Mouse (Mus musculus) midbrain, postnatal 0 days (tissue): Measurements from ENCODE around the gene Casz1. TPM values are rescaled to one million over a fixed set of nuclear protein-coding genes. Genes with fewer than 3 reads are reported as not detected.

ENCODE experiments used
- ATAC-seq: fragments of 200-750 bp; cut with Nextera tagmentation; 2 replicates; pipeline ENCODE4 v1.8.0; 2017; ENCODE audit warnings: moderate number of reproducible peaks, mild to moderate bottlenecking, moderate TSS enrichment, moderate library complexity; ENCODE audit not compliant: low FRiP score
- DNase-seq: peaks from one replicate; pipeline ENCODE4 v3.0.0-alpha.2; 2015; ENCODE audit warnings: low spot score
- H3K27ac ChIP-seq: fragments of 300-500 bp; sonication (generic); 2 replicates; pipeline ENCODE4 v1.5.1; 2014; ENCODE audit warnings: low read depth, mild to moderate bottlenecking, low read length, mixed read lengths
- H3K27me3 ChIP-seq: fragments of 300-500 bp; sonication (generic); 2 replicates; pipeline ENCODE4 v1.6.1; 2014; ENCODE audit warnings: low read length, control low read depth, mixed read lengths; ENCODE audit not compliant: insufficient read depth
- H3K36me3 ChIP-seq: fragments of 300-500 bp; sonication (generic); 2 replicates; pipeline ENCODE4 v1.6.1; 2014; ENCODE audit warnings: low read length, control low read depth, mixed read lengths; ENCODE audit not compliant: insufficient read depth
- H3K4me1 ChIP-seq: fragments of 300-500 bp; sonication (generic); 2 replicates; pipeline ENCODE4 v1.6.1; 2014; ENCODE audit warnings: mild to moderate bottlenecking, control low read depth, antibody characterized with exemption, low read length, mixed read lengths; ENCODE audit not compliant: insufficient read depth
- H3K4me2 ChIP-seq: fragments of 300-500 bp; sonication (generic); 2 replicates; pipeline ENCODE4 v1.6.1; 2014; ENCODE audit warnings: low read depth, mild to moderate bottlenecking, low read length, mixed read lengths; ENCODE audit not compliant: poor library complexity, severe bottlenecking
- H3K4me3 ChIP-seq: fragments of 300-500 bp; sonication (generic); 2 replicates; pipeline ENCODE4 v1.5.1; 2014; ENCODE audit warnings: low read depth, mild to moderate bottlenecking, low read length, moderate library complexity
- H3K9ac ChIP-seq: fragments of 300-500 bp; sonication (generic); replicated peaks from 2 replicates; pipeline ENCODE4 v1.6.1; 2014; ENCODE audit warnings: mild to moderate bottlenecking, low read length, moderate library complexity, mixed read lengths; ENCODE audit not compliant: poor library complexity, severe bottlenecking
- H3K9me3 ChIP-seq: fragments of 300-500 bp; sonication (generic); 2 replicates; pipeline ENCODE4 v1.6.1; 2016; ENCODE audit warnings: low read length, control low read depth
- CTCF ChIP-seq: IDR thresholded peaks from 2 replicates; pipeline ENCODE4 v1.5.1; 2016; ENCODE audit warnings: antibody characterized with exemption, mild to moderate bottlenecking
- WGBS: fragments of 180-500 bp; shearing (Covaris S2); extraction: QIAGEN DNeasy Blood & Tissue Kit; methylation state at CpG from one replicate; pipeline ENCODE4 v1.1.7; 2014; 5-methylcytosine and 5-hydroxymethylcytosine counted together
- polyA plus RNA-seq: library from polyadenylated mRNA; unstranded; fragments of >200 nt; fragmentation: Nextera tagmentation; extraction: Ambion mirVana; gene quantifications from 2 replicates; pipeline ENCODE4 v1.2.1, GENCODE M21; 2015
- total RNA-seq: library from RNA; depleted of rRNA; stranded (reverse); fragments of >200 nt; gene quantifications from 2 replicates; pipeline ENCODE4 v1.2.3, GENCODE M21; 2014

Casz1 gene
- total and polyA plus RNA-seq, 2 experiments from 2014 or later, result 2.0 to 3.7 TPM

DNA sequence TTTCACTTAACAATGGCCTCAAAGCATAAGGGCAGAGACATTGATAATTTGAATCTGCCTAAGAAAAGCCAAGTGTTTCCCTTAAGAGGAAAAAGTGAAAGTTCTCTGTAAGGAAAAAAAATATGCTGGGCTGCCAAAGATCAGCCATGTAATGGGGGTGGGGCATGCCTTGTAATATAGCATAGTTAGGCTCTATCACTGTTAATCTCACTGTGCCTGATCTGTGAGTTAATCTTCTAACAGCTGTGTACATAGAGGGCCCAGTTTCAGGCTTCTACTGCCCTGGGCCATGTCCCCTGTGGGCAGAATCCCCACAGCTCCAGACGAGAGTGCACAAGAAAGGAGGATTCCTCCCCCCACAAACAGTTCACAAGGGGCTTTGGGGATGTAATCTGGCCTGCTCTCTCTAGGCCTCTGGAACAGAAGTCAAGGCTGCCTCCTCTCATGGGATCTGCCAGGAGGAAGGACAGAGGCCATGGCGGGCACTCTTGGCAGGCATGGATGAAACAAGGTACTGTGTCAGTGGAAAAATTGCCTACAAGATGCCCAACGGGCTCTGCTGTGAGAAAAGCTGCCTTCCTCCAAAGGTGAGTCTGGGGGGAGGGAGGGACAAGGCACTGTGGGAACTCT is 167.5 kb downstream of the Casz1 start:
- Histone ChIP-seq H3K27me3 (no peaks in the 10 kb centered on the region), H3K4me1 (no peaks in the 10 kb centered on the region), H3K9ac (no peak overlapping the region), H3K36me3 (no peaks in the 10 kb centered on the region), H3K27ac (no peak overlapping the region), H3K4me3 (no peak overlapping the region), H3K4me2 (no peak overlapping the region), H3K9me3 (no peaks in the 10 kb centered on the region)
- DNase-seq (no peak), ATAC-seq (no peak)
- 51% methylated on average over 3 of the region's 3 CpGs for WGBS
- TF ChIP-seq CTCF, result no peak

DNA sequence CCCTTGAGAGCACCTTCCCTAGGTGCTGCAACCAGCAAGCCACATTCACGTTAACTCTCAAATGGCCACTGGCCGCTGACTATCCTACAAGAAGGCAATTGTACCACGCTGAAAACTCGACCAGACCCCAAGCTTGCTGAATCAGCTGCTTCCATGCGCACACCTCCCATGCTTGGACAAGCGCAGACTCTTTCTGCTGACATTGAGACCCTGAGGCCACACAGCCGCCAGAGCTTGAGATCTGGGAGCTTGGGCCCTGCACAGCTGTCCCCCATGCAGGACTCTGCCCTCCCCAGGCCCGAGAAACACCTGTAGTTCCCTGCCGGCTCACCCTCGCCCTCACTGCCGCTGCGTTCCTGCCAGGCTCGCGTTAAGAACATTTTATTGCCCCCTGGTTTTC is 168.5 kb downstream of the Casz1 start:
- no peaks in the 10 kb centered on the region for H3K4me1 ChIP-seq
- H3K9ac ChIP-seq, result no peak overlapping the region
- TF ChIP-seq CTCF, result no peak
- H3K9me3 ChIP-seq, result no peaks in the 10 kb centered on the region
- H3K27ac ChIP-seq, result no peak overlapping the region
- no peaks in the 10 kb centered on the region for H3K36me3 ChIP-seq
- DNase-seq, result no peak
- no peaks in the 10 kb centered on the region for H3K27me3 ChIP-seq
- no peak overlapping the region for H3K4me3 ChIP-seq
- no peak for ATAC-seq
- WGBS, result 82% methylated on average over 14 of the region's 14 CpGs
- H3K4me2 ChIP-seq, result no peak overlapping the region

DNA sequence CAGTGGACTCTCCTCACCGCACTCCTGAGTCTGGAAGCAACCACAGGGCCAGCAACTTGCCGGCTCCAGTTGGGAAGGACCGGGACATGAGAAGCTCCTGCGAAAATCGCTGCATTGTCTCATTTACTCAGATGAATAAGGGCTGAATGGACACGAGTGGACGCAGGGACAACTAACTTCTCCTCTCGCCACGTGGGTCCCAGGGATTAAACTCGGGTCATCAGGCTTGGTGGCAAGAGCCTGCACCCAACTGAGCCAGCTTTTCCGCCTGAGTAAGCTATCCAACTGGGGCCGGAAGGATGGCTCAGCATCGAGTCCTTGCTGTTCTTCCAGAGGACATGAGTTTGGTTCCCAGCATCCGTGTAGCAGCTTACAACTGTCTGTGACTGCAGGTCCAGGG is 169.2 kb downstream of the Casz1 start:
- 41% methylated on average over 14 of the region's 14 CpGs for WGBS
- ATAC-seq (no peak), DNase-seq (no peak)
- Histone ChIP-seq H3K27me3 (no peaks in the 10 kb centered on the region), H3K27ac (no peak overlapping the region), H3K36me3 (no peaks in the 10 kb centered on the region), H3K4me1 (no peaks in the 10 kb centered on the region), H3K9me3 (no peaks in the 10 kb centered on the region), H3K4me2 (no peak overlapping the region), H3K4me3 (no peak overlapping the region), H3K9ac (no peak overlapping the region)
- TF ChIP-seq CTCF, result no peak

DNA sequence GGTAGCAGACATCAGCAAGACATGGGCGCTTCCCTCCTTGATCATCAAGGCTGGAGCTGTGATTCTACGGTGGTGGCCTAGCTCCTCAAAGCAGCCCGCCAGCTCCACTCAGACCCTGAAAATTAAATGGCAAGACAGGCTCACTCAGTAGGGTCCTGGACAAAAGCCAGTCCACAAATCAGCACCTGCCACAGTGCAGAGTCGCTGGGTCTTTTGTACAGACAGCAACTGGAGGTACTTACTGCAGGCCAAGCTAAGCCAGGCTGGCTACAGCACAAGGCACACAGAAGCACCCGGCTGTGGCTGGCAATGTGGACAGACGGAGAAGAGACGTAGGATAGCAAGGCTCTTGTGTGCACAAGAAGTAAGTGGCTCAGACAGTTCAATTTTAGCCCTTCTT is 170.6 kb downstream of the Casz1 start:
- Histone ChIP-seq H3K27ac (no peak overlapping the region), H3K4me2 (no peak overlapping the region), H3K36me3 (no peaks in the 10 kb centered on the region), H3K27me3 (no peaks in the 10 kb centered on the region), H3K9me3 (no peaks in the 10 kb centered on the region), H3K4me3 (no peak overlapping the region), H3K9ac (no peak overlapping the region), H3K4me1 (no peaks in the 10 kb centered on the region)
- 39% methylated on average over 7 of the region's 7 CpGs for WGBS
- DNase-seq (peak; percentile 83), ATAC-seq (no peak)
- TF ChIP-seq CTCF, result no peak

DNA sequence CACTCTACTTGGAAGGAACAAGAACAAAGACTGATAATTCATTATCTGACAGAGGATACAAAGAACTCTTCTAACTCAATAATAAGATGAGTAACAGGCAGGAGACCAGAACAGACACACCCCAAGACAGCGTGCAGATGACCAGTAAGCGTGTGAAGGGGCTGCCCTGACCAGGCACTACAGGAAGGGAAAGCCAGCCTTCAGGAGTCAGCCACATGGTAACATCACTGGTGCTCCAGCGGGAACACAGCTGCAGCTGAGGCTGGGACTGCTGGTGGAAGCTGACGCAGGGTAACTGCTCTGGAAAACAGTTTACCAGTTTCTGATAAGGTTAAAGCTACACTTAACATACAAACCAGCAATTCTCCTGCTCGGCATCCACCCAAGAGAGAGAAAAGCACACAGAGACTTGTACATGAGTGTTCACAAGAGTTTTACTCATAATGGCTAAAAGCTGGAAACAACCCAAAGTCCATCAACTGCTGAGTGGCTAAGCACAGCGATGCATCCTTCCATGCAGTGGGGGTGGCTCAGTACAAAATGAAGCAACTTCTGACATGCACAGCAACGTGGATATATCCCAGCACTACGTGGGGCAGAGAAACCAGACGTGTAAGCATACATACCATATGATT is 174.1 kb downstream of the Casz1 start:
- H3K4me1 ChIP-seq, result no peaks in the 10 kb centered on the region
- no peaks in the 10 kb centered on the region for H3K27me3 ChIP-seq
- no peak for TF ChIP-seq CTCF
- H3K27ac ChIP-seq, result no peak overlapping the region
- DNase-seq, result peak; percentile 48
- H3K9me3 ChIP-seq, result no peaks in the 10 kb centered on the region
- no peak overlapping the region for H3K4me3 ChIP-seq
- no peak for ATAC-seq
- WGBS, result 69% methylated on average over 9 of the region's 9 CpGs
- no peak overlapping the region for H3K4me2 ChIP-seq
- H3K9ac ChIP-seq, result no peak overlapping the region
- peaks cover under 1% of the 10 kb centered on the region; the same call in 1 of the 2 replicates for H3K36me3 ChIP-seq

DNA sequence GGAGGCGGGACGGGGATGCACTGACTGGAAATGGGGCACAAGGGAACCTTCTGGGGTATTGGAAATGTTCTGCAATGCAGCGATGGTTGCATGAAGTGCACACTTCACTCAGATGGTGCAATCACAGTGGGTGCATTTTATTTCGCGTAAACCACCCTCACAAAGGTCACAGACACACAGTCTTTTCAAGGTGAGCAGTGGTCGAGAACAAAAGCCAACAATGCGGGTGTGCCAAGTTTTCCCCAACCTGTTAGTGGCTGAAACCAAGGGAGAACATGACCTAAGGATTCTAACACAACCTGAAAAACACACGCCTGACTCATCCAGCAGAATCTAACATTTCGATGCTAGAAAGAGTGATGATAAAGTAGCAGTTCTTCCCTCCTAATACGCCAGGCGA is 174.7 kb downstream of the Casz1 start:
- 94% methylated on average over 11 of the region's 11 CpGs for WGBS
- TF ChIP-seq CTCF, result no peak

More for the DNA sequence above, 174.7 kb downstream of the Casz1 start:
- H3K4me2 ChIP-seq, result no peak overlapping the region
- H3K27me3 ChIP-seq, result no peaks in the 10 kb centered on the region
- H3K27ac ChIP-seq, result no peak overlapping the region
- no peak overlapping the region for H3K9ac ChIP-seq
- H3K36me3 ChIP-seq, result peaks cover 3% of the 10 kb centered on the region; the same call in 1 of the 2 replicates
- H3K4me3 ChIP-seq, result no peak overlapping the region
- ATAC-seq, result no peak
- no peaks in the 10 kb centered on the region for H3K4me1 ChIP-seq
- no peaks in the 10 kb centered on the region for H3K9me3 ChIP-seq
- no peak for DNase-seq
